Mouse (Mus musculus) lung, postnatal 14 days (tissue): ENCODE measurements at regions not wholly inside any gene's neighbourhood (a gene's known extent, or its start where the extent isn't known, plus 50 kb on each side); places are given as distances from the start of the nearest gene placed in this dataset.

Experiments used
- DNase-seq: peaks from one replicate; pipeline ENCODE4 v3.0.0; 2021

DNA sequence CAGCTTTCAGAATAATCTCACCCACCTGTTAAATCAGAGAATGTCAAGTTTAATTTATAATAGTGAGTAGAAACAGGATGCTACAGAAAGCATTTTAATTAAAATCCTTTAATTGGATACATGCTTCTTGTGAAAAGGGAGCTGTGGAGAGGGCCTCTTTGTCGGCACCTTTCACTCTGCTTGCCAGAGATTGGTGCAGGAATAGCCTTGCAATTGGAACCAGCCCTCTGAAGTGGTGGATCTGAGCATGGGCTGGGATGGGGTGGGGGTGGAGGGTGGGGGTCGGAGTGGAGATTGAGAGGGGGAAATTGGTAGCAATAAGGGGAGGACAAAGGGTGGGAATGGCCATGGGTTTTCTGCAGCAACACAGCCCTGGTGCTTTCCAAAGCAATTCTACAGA is 207.2 kb downstream of the Tbx15 start:
- DNase-seq = no peak

DNA sequence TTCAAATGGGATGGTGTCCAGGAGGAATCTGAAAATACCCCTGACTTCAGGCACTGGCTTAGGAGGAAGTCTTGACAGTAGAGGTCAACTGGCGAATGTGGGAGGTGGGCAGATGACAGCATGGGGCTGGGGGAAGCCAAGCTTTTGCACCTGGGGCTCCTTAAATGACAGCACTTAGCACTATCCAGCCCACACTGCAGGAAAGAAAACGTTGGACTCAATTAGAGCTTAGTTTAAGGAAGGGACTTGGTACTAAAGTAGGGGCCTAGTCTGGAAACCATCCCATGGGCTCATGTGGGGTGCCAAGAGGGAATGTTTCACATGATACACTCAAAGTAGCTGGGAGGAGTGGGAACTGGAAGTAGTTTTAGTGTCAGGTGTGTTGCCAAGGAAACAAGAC is 207.6 kb downstream of the Tbx15 start:
- DNase-seq = no peak

DNA sequence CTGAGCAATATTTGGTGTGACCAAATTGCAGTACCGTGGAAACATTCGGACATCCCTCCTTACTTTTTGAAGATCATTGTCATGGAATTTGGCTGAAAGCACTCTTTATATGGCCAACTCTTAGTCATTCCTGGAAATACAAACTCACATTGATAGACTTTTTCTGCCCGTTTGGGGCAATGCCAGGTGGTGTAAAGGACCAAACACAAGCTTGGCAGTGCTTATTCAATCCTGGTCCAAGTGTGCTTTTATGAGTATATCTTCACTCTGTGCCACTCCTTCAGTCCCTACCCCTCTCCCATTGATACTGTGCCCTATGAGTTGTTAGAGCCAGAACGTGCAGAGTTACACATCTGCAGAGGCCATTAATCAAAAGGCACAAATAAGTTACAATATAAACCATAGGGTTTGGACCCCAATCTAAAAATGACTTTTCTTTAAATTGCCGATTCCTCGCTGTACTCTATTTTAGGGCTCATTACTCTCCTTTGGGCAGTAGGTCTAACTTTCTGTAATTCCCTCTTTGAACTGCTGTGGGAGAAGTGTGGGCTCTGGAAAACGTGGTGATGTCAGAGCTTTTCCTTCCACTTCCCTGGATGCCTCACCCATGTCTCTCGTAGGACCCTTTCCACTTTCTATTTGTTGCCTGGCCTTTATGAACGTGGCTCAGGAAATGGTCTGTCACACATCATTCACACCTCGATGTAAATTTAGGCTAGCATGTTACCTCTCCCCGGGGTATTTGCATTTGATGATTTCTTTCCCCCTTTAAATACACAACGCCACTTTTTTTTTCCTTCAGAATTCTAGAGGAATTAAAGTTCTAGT is 219.1 kb downstream of the Tbx15 start:
- DNase-seq = no peak

DNA sequence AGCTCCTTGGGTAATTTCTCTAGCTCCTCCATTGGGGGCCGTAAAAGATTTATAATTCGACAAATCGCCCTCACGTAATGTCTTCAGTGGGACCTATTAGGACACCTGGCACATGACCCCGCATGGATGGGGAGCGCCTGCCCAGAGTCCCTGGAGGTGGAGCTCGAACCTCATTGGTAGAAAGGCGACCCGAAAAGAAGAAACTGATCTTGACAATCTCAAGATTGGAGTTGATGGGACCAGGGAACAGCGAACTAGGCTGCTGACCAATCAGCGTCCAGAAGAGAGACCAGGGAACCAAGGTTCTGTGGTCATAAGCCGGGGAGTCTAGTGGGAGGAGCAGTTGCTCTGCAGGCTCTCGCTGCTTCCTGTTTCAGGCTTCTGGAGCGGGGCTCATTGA is 259.8 kb downstream of the Tbx15 start:
- peak; percentile 3 for DNase-seq

DNA sequence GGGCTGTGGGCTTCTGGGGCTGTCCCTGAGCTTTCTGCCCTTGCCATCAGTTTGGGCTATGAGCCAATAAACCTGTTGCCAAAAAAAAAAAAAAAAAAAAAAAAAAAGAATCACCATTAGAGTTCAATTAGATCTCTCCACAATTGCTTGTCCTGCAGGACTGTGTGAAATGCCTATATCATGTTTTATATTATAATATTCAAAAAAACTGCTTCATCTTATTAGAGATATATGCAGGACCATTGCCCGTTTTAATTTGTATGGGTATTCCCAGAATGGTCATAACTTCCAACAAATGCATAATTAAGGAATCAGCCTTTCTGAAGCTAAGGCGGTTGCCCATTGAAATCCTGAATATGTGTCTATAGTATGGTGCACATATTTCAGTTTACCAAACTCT is 264.6 kb downstream of the Tbx15 start:
- DNase-seq = no peak

DNA sequence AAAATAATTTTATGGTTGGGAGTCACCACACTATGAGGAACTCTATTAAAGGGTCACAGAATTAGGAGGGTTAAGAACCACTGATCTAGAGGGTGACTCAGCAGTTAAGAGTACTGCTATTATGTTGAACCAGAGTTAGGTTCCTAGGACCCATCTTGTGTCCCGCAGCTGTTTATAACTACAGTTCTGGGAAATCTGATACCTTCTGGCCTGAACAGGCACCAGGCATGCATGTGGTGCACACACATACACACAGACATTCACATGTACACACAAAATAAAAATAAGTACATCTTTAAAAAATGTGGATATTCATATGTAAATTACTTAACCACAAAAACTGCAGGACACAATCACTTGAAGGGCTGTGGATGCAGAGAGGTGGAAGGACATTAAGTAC is 272.1 kb downstream of the Tbx15 start:
- no peak for DNase-seq

DNA sequence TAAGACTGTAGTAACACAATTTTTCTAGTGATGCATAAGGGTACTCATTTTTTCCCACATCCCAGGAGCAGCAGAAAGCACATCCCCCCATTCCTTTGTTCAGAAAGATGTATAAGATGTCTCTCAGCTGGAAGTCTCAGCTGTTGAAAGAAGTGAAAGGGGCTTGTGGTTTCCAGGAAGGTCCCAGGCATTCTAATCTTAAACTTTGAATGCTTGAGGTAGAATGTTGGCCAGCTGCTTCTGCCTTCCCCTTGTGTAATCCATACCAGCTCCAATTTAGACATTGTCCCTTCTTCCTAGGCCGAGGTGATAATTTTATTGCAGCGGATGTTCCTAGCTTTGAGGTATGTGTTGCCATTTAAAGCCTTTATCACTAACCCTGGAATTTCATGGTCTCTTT is 272.8 kb downstream of the Tbx15 start:
- DNase-seq = no peak

DNA sequence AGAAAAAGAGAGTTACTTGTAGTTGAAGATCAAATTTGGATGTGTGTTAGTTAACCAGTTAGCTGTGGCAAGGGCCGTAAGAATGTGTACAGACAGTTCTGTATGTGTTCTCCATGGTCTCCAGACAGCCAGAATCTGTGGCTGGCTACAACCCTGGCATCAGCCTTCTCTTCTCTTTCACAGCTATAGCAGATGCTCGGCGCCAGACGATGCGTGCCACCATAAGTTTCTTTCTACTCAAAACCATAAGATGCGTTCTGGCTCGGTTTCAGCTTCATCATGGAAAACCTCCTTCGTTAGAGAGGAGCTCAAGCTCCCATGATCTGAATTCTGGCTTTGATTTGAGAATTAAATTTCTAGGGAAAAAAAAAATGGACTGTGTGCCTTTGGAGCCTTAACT is 275.6 kb downstream of the Tbx15 start:
- no peak for DNase-seq

DNA sequence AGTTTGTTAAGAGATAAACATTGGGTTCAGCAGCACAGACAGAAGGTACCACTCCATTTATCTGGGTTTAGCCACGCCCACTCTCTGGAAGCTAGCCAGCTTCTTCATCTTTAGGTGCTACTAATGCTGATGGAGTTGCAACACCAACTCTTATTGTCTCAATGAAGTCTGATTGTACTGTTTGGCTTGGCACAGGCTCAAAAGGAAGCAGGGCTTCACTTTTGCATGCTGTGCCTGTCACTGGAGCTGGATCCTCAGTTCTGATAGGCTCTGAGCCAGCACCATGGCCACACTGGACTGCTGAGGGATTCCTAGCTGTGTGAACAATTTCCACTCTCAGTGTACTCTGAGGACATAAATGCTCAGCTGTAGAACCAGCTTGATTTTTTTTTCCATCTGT is 320.7 kb downstream of the Tbx15 start:
- DNase-seq = peak; percentile 0

DNA sequence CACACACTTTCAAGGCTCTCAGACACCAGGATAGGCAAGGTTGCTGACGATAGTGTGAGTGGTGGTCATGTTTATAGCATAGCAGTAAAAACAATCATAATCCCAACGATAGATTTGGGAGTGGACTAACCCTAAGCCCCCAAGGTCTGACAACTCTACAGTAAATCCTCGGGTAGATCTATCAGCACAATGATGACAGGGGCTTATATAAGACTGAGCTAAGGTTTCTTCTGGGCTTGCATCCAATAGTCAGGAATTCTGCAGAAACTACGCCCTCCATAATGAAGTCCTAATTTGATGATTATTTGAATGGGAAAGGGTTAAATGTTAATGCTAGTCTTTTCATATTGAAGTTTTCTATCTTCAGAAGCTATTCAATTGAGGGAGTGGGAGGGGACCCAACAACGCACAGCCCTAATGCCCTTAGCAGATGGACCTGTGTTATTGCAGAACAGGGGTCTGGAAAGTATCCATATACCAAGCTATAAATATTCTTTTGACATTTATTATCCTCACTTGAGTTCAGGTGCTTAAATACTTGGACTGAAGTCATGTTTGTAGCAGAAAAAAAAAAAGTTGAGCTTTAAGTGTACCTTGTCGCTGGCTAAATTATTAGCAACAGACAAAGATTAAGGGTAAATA is 311.8 kb upstream of the Spag17 start:
- DNase-seq = no peak

DNA sequence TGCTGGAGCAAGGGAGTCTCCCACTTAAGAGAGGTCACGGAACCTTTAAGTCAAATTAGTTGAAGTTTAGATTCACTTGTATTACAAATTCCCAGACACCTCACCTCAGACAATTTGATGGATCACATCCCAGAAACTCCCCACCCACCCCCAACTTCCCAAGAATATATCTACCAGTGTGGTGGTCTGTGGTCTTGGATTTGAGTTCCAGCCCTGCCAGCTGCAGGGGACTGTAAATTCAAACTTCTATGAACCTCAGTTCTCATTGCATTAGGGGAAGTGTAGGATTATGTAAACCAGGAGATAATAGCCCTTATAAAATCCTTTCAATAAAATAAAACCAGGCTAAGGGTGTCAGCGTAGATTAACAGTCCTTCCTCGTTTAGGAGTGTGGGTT is 311.2 kb upstream of the Spag17 start:
- no peak for DNase-seq

DNA sequence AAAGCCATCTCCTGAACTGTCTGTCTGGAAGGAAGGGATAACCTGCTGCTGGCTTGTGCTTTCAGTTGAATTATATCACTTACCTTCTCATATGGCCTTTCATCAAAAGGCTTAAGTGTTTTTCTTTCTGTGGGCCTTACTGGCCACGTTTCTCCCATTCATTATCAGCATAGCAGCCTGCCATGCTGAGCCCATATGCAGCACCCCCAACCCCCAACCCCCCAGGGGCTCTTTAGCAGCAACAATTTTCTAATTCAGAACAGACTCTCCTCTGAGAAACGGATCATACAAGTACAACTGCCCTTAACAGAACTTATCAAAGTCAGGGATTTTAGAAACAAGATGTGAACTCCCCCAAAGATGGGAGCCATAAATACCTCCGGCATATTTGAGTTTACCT is 282.5 kb upstream of the Spag17 start:
- no peak for DNase-seq

DNA sequence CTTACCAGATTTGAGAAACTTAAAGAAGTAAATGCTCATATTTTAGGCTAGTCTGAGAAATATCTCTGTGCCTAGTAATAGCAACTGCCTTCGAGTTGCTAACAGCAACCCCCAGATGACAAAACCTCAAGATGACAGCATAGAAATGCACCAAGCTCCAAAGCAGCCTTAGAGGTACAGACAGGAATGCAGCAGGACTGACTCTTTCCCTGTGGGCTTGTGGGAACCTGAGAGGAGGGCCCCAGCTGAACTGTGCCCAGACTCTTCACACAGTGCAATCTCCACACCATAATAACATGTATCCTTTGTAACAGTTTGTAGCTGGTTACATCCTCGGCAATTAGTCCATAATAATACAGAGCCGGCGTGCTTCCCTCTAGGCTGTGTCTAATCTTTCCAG is 252.9 kb upstream of the Spag17 start:
- no peak for DNase-seq

DNA sequence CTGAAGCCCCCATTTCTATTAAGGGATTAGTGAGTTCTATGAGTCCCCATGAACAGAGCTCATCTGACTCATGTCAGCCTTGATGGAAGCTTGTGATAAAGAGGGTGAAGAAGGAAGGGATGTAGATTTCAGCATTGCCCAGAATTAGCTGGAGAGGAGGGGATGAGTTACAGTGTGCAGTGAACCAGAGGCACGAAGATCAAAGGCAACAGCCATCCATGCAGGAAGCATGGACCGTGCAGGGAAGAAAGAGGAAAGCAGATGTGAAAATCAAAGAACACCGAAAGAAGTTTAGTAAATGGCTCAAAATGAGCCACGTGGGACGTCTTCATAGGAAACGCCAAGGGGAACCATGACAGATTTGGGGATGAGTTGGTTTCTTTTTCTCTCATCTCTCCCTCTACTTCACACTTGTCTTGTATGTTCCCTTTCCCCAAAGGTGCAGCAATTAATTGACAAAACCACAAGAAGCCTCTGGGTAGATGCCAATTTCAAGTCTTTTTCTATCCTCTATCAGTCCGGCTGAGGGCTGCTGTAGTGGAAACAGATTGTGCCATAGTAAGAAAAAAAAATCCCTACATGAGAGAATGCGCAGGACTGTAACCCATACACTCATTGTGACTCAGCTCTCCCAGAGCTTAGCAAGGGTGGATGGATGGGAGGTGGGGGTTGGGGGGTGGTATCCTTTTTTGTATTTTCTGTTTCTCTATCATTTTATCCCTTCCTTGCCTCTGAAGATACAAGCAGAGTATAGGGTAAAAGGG is 243.7 kb upstream of the Spag17 start:
- DNase-seq = no peak

DNA sequence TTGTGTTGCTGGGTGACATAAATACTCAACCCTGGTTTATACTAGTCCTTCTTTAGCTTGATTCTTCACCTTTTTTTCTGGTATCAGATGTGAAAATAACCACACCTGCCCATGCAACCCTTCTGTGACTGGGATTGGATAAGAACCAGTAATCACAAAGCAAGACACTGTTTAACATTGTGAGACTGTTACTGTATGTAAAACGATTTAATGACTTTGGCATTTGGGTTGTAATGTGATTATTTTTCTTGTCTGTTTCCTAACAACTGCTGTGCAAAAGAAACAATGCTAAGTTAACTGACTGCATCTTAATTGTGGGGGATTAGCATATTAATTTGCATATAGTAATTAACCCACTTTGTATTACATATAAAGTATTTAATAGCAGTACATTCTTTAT is 240.3 kb upstream of the Spag17 start:
- no peak for DNase-seq

DNA sequence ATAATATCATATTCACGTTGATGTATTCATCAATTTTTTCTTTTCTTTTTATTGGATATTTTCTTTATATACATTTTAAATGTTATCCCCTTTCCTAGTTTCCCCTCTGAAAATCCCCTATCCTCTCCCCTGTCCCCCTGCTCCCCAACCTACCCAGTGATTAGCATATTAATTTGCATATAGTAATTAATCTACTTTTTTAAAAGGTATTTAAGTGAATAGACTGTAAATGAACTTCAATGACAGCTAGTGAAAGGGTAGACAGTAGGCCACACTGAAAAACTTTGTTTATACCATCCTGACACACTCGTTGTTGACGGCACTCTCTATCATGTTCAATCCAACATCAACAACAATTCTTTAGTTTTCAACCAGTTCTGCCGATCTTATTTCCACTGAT is 239.9 kb upstream of the Spag17 start:
- DNase-seq = no peak

DNA sequence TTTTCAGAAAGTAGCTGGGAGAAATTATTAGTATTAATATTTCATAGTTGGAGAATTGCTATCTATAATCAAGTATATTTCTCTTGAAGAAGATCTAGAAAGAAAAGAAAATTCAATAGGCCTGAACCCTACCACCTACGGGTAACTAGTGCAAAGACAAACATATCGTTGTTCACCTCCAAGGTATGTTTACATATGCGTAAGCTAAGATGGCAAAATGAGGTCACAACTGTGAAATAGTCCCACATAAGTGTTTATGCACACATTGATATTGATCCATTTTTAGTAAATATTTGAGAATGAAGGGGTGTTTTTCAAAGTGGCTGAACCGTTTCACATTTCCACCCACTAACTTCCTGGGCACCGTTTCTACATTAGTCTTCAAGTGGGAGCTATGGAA is 227.6 kb upstream of the Spag17 start:
- DNase-seq = no peak

DNA sequence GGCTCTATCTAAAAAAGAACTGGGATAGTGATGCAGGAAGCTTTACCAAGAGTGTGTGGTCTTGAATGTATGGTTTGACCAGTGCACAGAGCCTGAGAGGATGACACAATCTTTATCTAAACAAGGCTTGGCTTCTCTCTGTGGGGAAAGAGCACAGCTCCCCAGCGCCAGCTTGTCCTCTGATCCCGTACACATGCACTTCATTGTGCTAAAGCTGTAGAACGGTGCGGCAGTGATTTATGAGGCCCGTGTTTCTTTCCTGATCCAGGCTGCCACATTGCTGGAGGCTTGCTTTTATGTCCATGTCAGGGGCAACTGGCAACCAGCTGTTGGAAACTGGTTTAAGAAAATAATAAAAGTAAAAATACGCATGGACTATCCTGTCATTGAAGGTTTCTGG is 221.4 kb upstream of the Spag17 start:
- no peak for DNase-seq

DNA sequence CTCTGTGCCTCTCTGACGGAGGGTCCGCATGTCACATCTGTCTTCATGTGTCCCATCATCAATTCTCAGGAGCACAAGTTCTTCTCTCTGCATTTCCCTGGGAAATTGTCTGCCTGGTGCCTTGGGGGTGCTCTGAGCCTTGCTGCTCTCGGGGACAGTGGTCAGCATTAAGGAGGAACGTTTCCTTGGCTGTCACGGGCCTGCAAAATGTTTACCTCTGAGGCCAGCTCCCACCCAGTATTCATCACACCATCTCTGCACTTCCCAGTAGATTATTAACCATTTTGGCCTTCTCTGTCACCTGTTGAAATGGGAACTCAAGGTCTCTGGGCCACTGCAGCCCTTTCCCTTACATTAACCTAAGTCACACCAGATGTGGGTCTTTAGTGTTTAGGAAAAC is 219.8 kb upstream of the Spag17 start:
- DNase-seq = no peak

DNA sequence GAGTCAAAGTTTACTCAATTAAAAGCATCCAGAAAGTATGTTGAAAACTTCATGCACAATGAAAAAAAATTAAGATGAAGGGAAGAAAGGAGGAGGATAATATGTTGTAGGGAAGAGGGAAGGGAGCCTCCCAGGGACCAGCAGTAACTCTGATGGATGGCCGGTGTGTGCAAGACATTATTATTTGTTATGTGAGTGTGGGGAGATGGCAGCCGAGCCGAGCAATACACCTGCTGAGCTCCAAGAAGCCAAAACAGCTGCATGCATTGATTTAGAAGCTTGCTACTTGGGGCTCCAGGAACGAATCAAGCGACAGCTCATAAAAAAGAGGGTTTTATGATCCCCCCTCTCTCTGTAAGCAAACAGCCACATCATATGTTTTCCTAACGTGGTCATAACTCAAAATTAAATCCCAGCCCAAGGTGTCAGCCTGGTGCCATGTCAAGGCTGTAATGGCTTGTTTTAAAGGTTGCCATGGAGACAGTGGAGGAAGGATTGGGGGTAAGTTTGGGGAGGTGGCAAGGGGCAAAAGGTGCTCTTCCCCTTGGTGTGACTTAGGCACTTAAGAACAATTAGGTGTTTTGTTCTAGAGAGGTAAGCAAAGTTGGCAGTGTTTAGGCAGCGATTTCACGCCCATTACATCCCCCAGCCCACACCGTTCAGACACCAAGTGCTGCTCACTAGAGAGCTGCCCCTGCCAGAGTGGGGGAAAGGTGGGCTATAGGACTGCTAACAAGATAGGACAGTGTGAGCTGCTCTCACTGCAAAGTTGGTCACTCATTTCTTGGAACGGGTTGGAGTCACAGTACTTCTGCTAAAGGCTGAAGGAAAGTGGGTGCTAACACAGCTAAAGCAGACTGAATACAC is 219.1 kb upstream of the Spag17 start:
- DNase-seq = no peak

DNA sequence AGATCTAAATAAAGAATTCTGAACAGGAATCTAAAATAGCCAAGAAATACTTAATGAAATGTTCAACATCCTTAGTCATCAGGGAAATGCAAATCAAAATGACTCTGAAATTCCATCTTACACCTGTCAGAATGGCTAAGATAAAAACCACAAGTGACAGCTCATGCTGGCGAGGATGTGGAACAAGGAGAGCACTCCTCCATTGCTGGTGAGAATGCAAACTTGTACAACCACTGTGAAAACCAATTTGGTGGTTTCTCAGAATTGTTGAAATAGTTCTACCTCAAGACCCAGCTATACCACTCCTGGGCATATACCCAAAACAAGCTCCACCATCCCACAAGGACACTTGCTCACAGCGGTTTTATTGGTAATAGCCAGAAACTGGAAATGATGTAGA is 211.1 kb upstream of the Spag17 start:
- no peak for DNase-seq

DNA sequence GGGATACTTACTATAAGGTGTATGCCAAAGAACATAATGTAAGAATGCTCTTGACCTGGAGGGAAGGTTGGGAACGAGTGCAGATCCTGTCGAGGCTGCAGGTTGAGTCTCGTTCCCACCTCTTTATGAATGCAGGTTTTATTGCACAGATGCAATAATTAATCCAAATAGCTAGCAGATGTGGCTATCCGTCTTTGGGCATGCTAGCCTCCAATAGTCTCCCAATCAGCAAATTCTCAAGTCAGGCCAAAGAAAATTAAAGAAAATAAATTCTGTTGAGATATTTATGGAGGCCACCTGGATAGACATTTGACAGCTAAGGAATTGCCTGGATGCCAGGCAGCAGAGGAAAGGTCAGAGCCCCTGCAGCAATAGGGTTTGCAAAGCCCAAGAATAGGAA is 175.7 kb upstream of the Spag17 start:
- DNase-seq = no peak

DNA sequence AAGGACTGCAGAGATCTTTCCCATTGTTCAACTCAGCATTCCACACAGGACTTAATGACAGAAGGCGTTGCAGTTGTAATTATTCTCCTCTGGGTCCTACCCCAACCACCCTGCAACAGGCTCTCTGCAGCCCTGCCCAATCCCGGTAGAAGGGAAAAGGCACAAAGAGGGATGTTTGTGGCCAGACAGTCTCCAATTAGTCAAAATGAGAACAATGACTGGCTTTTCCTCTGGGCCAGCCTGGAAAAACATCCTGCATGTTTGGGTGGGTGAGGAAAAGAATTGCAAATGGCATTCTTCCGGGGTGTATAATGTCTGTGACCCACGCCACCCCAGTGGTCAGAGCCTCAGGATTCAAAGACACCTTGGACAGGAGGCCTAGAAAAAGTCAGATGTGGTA is 168.8 kb upstream of the Spag17 start:
- no peak for DNase-seq
